Mouse (Mus musculus) liver, embryonic 12.5 days (tissue): ENCODE results near the gene Krtcap2. TPM values are rescaled to one million over a fixed set of nuclear protein-coding genes. Genes with fewer than 3 reads are reported as not detected.

Experiments
- ATAC-seq: fragments of 200-750 bp; cut with Nextera tagmentation; 2 replicates; pipeline ENCODE4 v1.8.0; 2017; ENCODE audit warnings: moderate number of reproducible peaks, mild to moderate bottlenecking, moderate library complexity
- H3K27ac ChIP-seq: fragments of 300-500 bp; sonication (generic); 2 replicates; pipeline ENCODE4 v1.5.1; 2016; ENCODE audit warnings: mild to moderate bottlenecking
- H3K27me3 ChIP-seq: fragments of 300-500 bp; sonication (generic); replicated peaks from 2 replicates; pipeline ENCODE4 v1.6.1; 2016; ENCODE audit warnings: mild to moderate bottlenecking, moderate library complexity
- H3K36me3 ChIP-seq: fragments of 300-500 bp; sonication (generic); 2 replicates; pipeline ENCODE4 v1.6.1; 2016; ENCODE audit warnings: mild to moderate bottlenecking, moderate library complexity
- H3K4me1 ChIP-seq: fragments of 300-500 bp; sonication (generic); 2 replicates; pipeline ENCODE4 v1.6.1; 2016
- H3K4me2 ChIP-seq: fragments of 300-500 bp; sonication (generic); 2 replicates; pipeline ENCODE4 v1.6.1; 2016; ENCODE audit warnings: mild to moderate bottlenecking, moderate library complexity
- H3K4me3 ChIP-seq: fragments of 300-500 bp; sonication (generic); 2 replicates; pipeline ENCODE4 v1.5.1; 2016; ENCODE audit warnings: mild to moderate bottlenecking, moderate library complexity
- H3K9ac ChIP-seq: fragments of 300-500 bp; sonication (generic); 2 replicates; pipeline ENCODE4 v1.6.1; 2016; ENCODE audit warnings: mild to moderate bottlenecking, moderate library complexity
- H3K9me3 ChIP-seq: fragments of 300-500 bp; sonication (generic); replicated peaks from 2 replicates; pipeline ENCODE4 v1.6.1; 2016; ENCODE audit warnings: mild to moderate bottlenecking, moderate library complexity
- WGBS: fragments of 180-500 bp; shearing (Covaris S2); methylation state at CpG from one replicate; pipeline ENCODE4 v1.1.7; 2016; ENCODE audit not compliant: insufficient replicate concordance; 5-methylcytosine and 5-hydroxymethylcytosine counted together
- polyA plus RNA-seq: library from polyadenylated mRNA; unstranded; fragments of >200 nt; fragmentation: Nextera tagmentation; extraction: Ambion mirVana; gene quantifications from 2 replicates; pipeline ENCODE4 v1.2.1, GENCODE M21; 2016

The Krtcap2 gene
- polyA plus RNA-seq, 1 experiment from 2014 or later = 187 TPM

- H3K4me2 ChIP-seq = peak within 1 kb of the TSS; percentile 76
- peaks cover 89% of the 10 kb centered on the region for H3K27me3 ChIP-seq
- peak within 1 kb of the TSS; percentile 1 for H3K9ac ChIP-seq
- no peaks in the 10 kb centered on the region for H3K36me3 ChIP-seq
- H3K9me3 ChIP-seq = no peaks in the 10 kb centered on the region
- H3K4me3 ChIP-seq = peak within 1 kb of the TSS; percentile 55
- no peak within 1 kb of the TSS for H3K27ac ChIP-seq
- 10% methylated on average over 21 of the region's 21 CpGs for WGBS
- no peak for ATAC-seq
- peaks cover 31% of the 10 kb centered on the region for H3K4me1 ChIP-seq
Observed at GRCm38 (mm10) chr3:89226900-89227299, 18.9 kb upstream of the Krtcap2 start, which contains the start of gene Mtx1. TSS of gene Mtx1 (minus strand) at chr3:89227088.

DNA sequence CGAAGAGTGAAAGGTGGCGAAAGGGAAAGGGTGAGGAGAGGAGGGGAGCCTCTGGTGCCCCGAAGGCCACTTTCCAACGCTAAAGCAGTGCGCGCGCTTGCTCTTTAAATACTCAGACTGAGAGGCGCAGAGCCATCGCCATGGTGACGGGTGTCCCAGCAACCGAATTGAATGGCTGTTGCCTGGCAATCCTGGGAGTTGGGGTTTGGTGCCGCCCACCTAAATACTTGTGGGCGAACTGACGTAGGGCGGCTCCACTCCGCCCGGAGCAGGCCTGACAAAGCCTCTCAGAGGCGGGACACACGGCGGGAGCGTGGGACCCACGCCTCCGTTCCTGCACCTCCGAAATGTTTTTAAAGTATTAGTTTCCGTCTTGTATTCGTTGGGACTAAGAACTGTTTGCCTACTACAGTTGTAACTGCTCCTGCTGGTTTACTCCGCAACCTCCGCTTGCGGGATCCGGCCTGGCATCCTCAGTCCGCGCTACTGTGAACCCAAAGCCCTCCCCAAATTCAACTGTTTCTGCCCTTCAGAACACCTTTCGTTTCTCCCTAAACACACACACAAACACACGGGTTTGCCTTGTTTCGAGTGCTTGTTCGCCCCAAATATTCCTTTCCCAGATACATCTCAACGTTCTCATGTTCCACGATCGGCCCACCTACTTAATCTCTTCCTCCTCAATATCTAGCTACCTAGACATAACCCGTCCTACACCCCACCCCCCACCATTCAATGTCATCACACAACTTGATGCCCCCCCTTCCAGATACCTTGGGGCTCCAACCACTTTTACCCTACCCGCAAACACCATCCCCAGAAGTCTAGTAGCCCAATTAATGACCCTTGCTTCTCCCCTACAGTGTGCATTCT, 18.2 kb upstream of the Krtcap2 start:
- Histone ChIP-seq H3K4me3 (peak overlapping the region; percentile 55), H3K4me2 (peak overlapping the region; percentile 76), H3K27me3 (peaks cover 95% of the 10 kb centered on the region), H3K27ac (no peak overlapping the region), H3K36me3 (no peaks in the 10 kb centered on the region), H3K9ac (peak overlapping the region; percentile 1), H3K4me1 (peaks cover 32% of the 10 kb centered on the region), H3K9me3 (no peaks in the 10 kb centered on the region)
- WGBS = 6% methylated on average over 41 of the region's 41 CpGs
- peak; percentile 35 for ATAC-seq

DNA sequence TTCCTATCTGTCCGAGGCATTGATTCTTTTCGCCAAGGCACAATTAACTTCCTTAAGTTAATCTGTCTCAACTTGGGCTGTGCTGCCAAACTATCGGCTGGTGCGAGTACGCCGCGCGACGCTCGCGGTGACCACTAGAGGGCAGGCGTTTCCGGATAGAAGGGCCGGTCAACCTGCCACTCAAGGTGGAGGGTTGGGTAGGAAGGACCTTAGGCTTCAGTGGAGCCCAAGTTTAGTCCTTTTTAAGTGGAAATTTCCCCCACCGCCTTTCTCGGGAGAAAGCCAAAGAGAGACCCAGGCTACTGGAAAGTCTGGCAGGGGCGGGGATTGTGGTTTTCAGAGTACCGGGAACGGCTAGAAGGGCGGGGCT, 17.6 kb upstream of the Krtcap2 start:
- peak overlapping the region; percentile 59 for H3K9ac ChIP-seq

DNA sequence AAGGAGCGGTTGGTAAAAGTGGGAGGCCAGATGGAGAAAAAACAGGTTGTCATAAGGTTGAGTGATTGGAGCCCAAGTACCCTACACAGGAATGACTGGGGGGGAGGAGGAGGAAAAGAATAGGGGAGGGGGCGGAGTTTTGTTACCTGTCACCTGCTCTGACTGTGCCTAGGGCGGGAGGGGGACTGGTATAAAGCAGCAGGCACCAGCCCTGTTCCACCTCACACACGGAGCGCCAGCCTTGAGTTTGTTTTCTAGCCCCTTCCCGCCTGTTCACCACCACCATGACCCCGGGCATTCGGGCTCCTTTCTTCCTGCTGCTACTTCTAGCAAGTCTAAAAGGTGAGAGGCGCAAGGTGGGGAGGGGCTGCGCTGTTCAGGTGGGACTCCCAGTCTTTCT, 16.9 kb upstream of the Krtcap2 start, which contains the start of gene Muc1:
Muc1 (plus strand) TSS at position 222 of the 400 bp plus-strand sequence.
- Histone ChIP-seq H3K4me3 (peak within 1 kb of the TSS; percentile 55), H3K9me3 (no peaks in the 10 kb centered on the region), H3K36me3 (no peaks in the 10 kb centered on the region), H3K27ac (no peak within 1 kb of the TSS), H3K9ac (peak within 1 kb of the TSS; percentile 59), H3K4me2 (peak within 1 kb of the TSS; percentile 76), H3K27me3 (peaks cover 89% of the 10 kb centered on the region), H3K4me1 (peaks cover 34% of the 10 kb centered on the region)
- ATAC-seq = no peak
- WGBS = 40% methylated on average over 9 of the region's 10 CpGs

More for the DNA sequence above, 17.6 kb upstream of the Krtcap2 start:
- peak overlapping the region; percentile 55 for H3K4me3 ChIP-seq
- peak; percentile 54 for ATAC-seq
- H3K9me3 ChIP-seq = no peaks in the 10 kb centered on the region
- H3K27me3 ChIP-seq = peaks cover 96% of the 10 kb centered on the region
- peak overlapping the region; percentile 76 for H3K4me2 ChIP-seq
- peaks cover 34% of the 10 kb centered on the region for H3K4me1 ChIP-seq
- H3K36me3 ChIP-seq = no peaks in the 10 kb centered on the region
- WGBS = under 1% methylated on average over 20 of the region's 20 CpGs
- H3K27ac ChIP-seq = no peak overlapping the region

DNA sequence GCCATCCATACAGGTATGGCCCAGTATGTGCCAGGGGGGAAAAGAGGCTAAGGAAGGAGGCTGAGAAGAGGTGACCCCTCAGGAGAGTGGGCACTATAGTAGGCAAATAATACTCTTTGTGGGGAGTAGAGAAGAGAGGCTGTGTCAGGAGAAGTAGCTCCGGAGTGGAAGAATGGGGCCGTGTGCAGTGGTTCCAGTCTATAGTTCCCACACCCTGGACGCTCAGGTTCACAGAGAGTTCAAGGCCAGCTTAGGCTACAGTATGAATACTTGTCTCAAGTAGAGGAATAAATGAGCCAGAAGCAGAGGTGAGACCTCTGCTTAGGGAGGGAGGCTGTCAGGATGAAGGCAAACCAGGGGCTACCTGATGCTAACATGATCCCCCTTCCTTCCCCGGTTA, 16.5 kb upstream of the Krtcap2 start:
- WGBS = 57% methylated on average over 4 of the region's 4 CpGs

DNA sequence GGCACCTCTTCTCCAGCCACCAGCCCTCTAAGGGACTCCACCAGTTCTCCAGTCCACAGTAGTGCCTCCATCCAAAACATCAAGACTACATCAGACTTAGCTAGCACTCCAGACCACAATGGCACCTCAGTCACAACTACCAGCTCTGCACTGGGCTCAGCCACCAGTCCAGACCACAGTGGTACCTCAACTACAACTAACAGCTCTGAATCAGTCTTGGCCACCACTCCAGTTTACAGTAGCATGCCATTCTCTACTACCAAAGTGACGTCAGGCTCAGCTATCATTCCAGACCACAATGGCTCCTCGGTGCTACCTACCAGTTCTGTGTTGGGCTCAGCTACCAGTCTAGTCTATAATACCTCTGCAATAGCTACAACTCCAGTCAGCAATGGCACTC, 15.2 kb upstream of the Krtcap2 start:
- H3K4me2 ChIP-seq = no peak overlapping the region
- no peaks in the 10 kb centered on the region for H3K36me3 ChIP-seq
- no peak overlapping the region for H3K9ac ChIP-seq
- H3K27me3 ChIP-seq = peaks cover 89% of the 10 kb centered on the region
- H3K27ac ChIP-seq = no peak overlapping the region
- WGBS = 39% methylated on average over 2 of the region's 2 CpGs
- no peak overlapping the region for H3K4me3 ChIP-seq
- H3K4me1 ChIP-seq = peaks cover 34% of the 10 kb centered on the region
- no peaks in the 10 kb centered on the region for H3K9me3 ChIP-seq
- ATAC-seq = no peak

More for the DNA sequence above, 16.5 kb upstream of the Krtcap2 start:
- no peaks in the 10 kb centered on the region for H3K9me3 ChIP-seq
- peaks cover 89% of the 10 kb centered on the region for H3K27me3 ChIP-seq
- H3K27ac ChIP-seq = no peak overlapping the region
- peaks cover 34% of the 10 kb centered on the region for H3K4me1 ChIP-seq
- no peak overlapping the region for H3K9ac ChIP-seq
- H3K36me3 ChIP-seq = no peaks in the 10 kb centered on the region
- H3K4me3 ChIP-seq = no peak overlapping the region
- H3K4me2 ChIP-seq = no peak overlapping the region
- ATAC-seq = no peak

GRCm38 (mm10) chr3:89231345-89231744, 14.4 kb upstream of the Krtcap2 start:
- no peak overlapping the region for H3K4me2 ChIP-seq
- ATAC-seq = no peak
- H3K36me3 ChIP-seq = no peaks in the 10 kb centered on the region
- peaks cover 29% of the 10 kb centered on the region for H3K4me1 ChIP-seq
- H3K27me3 ChIP-seq = peaks cover 89% of the 10 kb centered on the region
- 21% methylated on average over 7 of the region's 7 CpGs for WGBS
- H3K9me3 ChIP-seq = no peaks in the 10 kb centered on the region
- H3K9ac ChIP-seq = no peak overlapping the region
- H3K27ac ChIP-seq = no peak overlapping the region
- no peak overlapping the region for H3K4me3 ChIP-seq

DNA sequence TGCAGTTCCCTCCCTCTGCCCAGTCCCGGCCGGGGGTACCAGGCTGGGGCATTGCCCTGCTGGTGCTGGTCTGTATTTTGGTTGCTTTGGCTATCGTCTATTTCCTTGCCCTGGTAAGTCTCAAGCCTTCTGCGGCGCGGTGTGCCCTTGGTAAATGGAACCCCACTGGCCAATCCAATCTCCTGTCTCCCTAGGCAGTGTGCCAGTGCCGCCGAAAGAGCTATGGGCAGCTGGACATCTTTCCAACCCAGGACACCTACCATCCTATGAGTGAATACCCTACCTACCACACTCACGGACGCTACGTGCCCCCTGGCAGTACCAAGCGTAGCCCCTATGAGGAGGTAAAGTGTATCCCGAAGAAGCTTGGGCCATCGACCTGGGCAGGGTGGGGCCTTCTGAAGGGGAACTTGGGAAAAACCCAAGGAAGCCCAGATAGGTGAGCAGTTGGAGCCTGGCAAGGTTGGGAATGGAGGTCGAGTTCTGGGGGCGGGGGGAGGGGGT, 13.9 kb upstream of the Krtcap2 start:
- peaks cover 89% of the 10 kb centered on the region for H3K27me3 ChIP-seq
- 65% methylated on average over 16 of the region's 16 CpGs for WGBS
- no peaks in the 10 kb centered on the region for H3K9me3 ChIP-seq
- H3K27ac ChIP-seq = no peak overlapping the region
- no peaks in the 10 kb centered on the region for H3K36me3 ChIP-seq
- H3K4me2 ChIP-seq = no peak overlapping the region
- H3K9ac ChIP-seq = no peak overlapping the region
- H3K4me3 ChIP-seq = no peak overlapping the region
- peaks cover 24% of the 10 kb centered on the region for H3K4me1 ChIP-seq
- no peak for ATAC-seq

DNA sequence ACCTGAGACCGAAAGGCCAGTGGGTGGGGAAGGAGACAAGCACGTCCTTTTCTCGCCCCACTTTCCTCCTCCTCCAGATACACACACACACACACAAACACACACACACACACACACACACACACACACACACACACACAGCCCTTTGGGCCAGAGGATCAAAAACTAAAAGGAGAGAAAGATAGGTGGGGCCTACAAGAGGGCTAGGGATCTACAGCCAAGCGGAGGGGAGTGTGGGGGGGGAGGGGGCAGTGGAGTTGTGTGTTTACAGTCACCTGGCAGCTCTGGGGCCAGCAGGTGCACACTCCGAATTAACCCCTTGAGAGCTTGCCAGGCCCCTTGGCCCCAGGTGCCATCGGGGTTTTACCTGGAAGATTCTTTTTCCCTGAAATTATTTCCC, 13.2 kb upstream of the Krtcap2 start:
- Histone ChIP-seq H3K27me3 (peaks cover 85% of the 10 kb centered on the region), H3K9me3 (no peaks in the 10 kb centered on the region), H3K4me2 (no peak overlapping the region), H3K4me3 (no peak overlapping the region), H3K4me1 (peaks cover 16% of the 10 kb centered on the region), H3K36me3 (no peaks in the 10 kb centered on the region), H3K9ac (no peak overlapping the region), H3K27ac (no peak overlapping the region)
- ATAC-seq = no peak
- 60% methylated on average over 5 of the region's 6 CpGs for WGBS

DNA sequence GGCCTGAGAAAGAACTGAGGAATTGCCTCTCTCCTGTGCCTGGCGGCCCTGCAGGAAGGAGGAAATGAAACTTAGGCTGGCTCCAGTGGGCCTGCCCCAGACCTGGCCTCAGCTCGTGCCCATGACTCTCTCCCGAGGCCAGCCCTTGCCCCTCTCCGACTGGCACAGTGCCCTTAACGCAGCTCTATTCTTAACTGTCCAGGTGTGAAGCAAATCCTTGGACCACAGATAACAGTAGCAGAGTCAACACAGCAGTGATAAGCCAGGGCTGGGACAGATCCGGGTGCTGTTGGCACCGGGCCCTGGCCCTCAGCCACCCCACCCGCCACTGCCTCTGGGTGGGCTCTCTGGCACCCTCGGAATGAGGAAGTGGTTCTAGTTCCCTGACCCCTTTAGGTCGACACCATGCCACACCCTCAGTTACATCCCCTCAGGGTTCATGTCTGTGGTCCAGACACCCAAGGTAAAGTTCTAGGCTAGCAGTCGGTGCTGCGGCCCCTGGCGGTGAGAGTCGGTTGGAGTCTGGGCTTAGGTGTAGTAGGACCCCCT, 12.1 kb upstream of the Krtcap2 start:
- Histone ChIP-seq H3K36me3 (no peaks in the 10 kb centered on the region), H3K4me3 (no peak overlapping the region), H3K27me3 (peaks cover 85% of the 10 kb centered on the region), H3K9ac (no peak overlapping the region), H3K4me1 (peaks cover 10% of the 10 kb centered on the region), H3K27ac (no peak overlapping the region), H3K9me3 (no peaks in the 10 kb centered on the region), H3K4me2 (no peak overlapping the region)
- no peak for ATAC-seq
- 50% methylated on average over 14 of the region's 14 CpGs for WGBS

DNA sequence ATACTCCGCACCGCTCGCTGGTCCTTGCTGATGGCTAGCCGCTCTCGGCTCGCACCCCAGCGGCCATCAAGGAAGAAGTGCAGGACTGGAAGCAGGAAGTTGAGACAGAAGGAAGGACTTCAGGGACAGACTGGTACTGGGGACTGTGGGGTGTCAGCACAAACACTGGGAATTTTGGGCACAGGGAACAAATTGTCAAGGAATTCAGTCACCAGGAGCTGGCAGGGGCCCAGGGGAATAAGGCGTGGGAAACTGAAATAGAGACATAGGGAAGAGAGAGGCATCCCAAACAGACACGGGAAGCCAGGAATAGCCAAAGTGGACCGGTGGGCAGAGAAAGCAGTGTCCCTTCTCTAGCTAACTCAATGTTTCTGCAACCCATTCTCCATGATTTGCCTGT, 9.2 kb upstream of the Krtcap2 start:
- H3K36me3 ChIP-seq = no peaks in the 10 kb centered on the region
- 75% methylated on average over 10 of the region's 10 CpGs for WGBS
- H3K27ac ChIP-seq = no peak overlapping the region
- peaks cover 10% of the 10 kb centered on the region for H3K4me1 ChIP-seq
- H3K27me3 ChIP-seq = peaks cover 68% of the 10 kb centered on the region
- no peak for ATAC-seq
- H3K9ac ChIP-seq = no peak overlapping the region
- no peak overlapping the region for H3K4me3 ChIP-seq
- H3K4me2 ChIP-seq = no peak overlapping the region
- no peaks in the 10 kb centered on the region for H3K9me3 ChIP-seq

- Histone ChIP-seq H3K9me3 (no peaks in the 10 kb centered on the region), H3K27ac (no peak overlapping the region), H3K36me3 (no peaks in the 10 kb centered on the region), H3K27me3 (peaks cover 64% of the 10 kb centered on the region), H3K4me1 (peaks cover 7% of the 10 kb centered on the region), H3K4me3 (no peak overlapping the region), H3K9ac (no peak overlapping the region), H3K4me2 (no peak overlapping the region)
- WGBS = 78% methylated on average over 21 of the region's 21 CpGs
- ATAC-seq = no peak
Observed at GRCm38 (mm10) chr3:89237682-89238081, 8.1 kb upstream of the Krtcap2 start.
